Mouse (Mus musculus) lung, embryonic 14.5 days (tissue): ENCODE measurements around the gene Nudt16l1. TPM values are rescaled to one million over a fixed set of nuclear protein-coding genes. Genes with fewer than 3 reads are reported as not detected.

Source experiments
- ATAC-seq: fragments of 200-750 bp; cut with Nextera tagmentation; 2 replicates; pipeline ENCODE4 v1.8.0; 2017; ENCODE audit warnings: mild to moderate bottlenecking, moderate TSS enrichment, moderate library complexity; ENCODE audit not compliant: insufficient read depth
- DNase-seq: peaks from one replicate; pipeline ENCODE4 v3.0.0-alpha.2; 2015
- H3K27ac ChIP-seq: fragments of 300-500 bp; sonication (generic); 2 replicates; pipeline ENCODE4 v1.5.1; 2014; ENCODE audit warnings: low read depth, mild to moderate bottlenecking, moderate library complexity
- H3K27me3 ChIP-seq: fragments of 300-500 bp; sonication (generic); 2 replicates; pipeline ENCODE4 v1.6.1; 2014; ENCODE audit warnings: low read length, control low read depth; ENCODE audit not compliant: insufficient read depth
- H3K36me3 ChIP-seq: fragments of 300-500 bp; sonication (generic); 2 replicates; pipeline ENCODE4 v1.6.1; 2014; ENCODE audit warnings: control low read depth; ENCODE audit not compliant: insufficient read depth
- H3K4me1 ChIP-seq: fragments of 300-500 bp; sonication (generic); 2 replicates; pipeline ENCODE4 v1.6.1; 2014; ENCODE audit warnings: antibody characterized with exemption, control low read depth; ENCODE audit not compliant: insufficient read depth
- H3K4me2 ChIP-seq: fragments of 300-500 bp; sonication (generic); 2 replicates; pipeline ENCODE4 v1.6.1; 2014; ENCODE audit warnings: mild to moderate bottlenecking
- H3K4me3 ChIP-seq: fragments of 300-500 bp; sonication (generic); 2 replicates; pipeline ENCODE4 v1.5.1; 2014; ENCODE audit warnings: low read depth, low read length
- H3K9ac ChIP-seq: fragments of 300-500 bp; sonication (generic); 2 replicates; pipeline ENCODE4 v1.6.1; 2014
- H3K9me3 ChIP-seq: fragments of 300-500 bp; sonication (generic); 2 replicates; pipeline ENCODE4 v1.6.1; 2016; ENCODE audit warnings: low read depth, low read length, control low read depth
- CTCF ChIP-seq: IDR thresholded peaks from 2 replicates; pipeline ENCODE4 v1.5.1; 2016; ENCODE audit warnings: antibody characterized with exemption, low read depth
- WGBS: fragments of 180-500 bp; shearing (Covaris S2); extraction: QIAGEN DNeasy Blood & Tissue Kit; methylation state at CpG from one replicate; pipeline ENCODE4 v1.1.7; 2014; 5-methylcytosine and 5-hydroxymethylcytosine counted together
- polyA plus RNA-seq: library from polyadenylated mRNA; unstranded; fragments of >200 nt; fragmentation: Nextera tagmentation; extraction: Ambion mirVana; gene quantifications from 2 replicates; pipeline ENCODE4 v1.2.1, GENCODE M21; 2014

The Nudt16l1 gene
- polyA plus RNA-seq, 1 experiment from 2014 or later = 154 TPM

DNA sequence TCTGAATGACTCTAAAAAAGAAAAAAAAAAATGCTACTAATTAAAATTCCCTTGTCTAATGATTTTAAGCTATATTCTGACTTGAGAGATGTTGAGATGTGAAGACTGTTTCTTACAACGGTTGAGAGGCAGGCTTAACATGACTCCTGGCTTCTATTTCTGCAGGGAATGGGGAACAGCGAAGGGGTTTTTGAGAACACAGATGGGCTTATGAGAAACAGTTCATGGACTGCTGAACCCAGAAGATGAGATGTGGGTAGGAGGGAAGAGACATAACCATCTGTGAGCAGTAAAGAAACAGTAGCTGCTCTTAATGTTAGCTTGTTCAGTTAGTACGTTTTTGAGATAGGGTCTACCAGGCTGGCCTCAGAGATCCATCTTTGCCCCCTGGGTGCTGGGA, 18.0 kb downstream of the Nudt16l1 start:
- H3K36me3 ChIP-seq = peaks cover 64% of the 10 kb centered on the region
- no peak overlapping the region for H3K4me2 ChIP-seq
- 91% methylated on average over 3 of the region's 3 CpGs for WGBS

DNA sequence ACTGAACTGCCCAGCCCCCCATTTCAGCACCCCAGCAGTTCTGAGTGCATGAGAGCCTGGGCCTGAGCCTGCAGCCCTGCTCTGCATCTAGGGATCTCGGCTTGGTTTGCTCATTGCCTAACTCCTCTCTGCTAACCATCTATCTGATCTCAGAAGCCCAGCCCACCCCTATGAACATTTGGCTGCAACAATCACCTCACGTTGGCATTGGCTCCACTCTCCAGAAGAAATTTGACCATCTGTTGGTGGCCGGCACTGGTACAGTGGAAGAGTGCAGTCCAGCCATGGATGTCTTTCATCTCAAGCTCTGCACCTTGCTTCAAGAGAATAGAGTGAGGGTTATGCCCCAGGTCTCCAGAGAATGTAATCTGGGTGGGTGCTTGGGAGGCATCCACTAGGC, 18.9 kb downstream of the Nudt16l1 start:
- no peak overlapping the region for H3K9ac ChIP-seq
- 92% methylated on average over 3 of the region's 3 CpGs for WGBS
- no peak overlapping the region for H3K27ac ChIP-seq
- ATAC-seq = no peak
- H3K36me3 ChIP-seq = peaks cover 56% of the 10 kb centered on the region
- no peaks in the 10 kb centered on the region for H3K27me3 ChIP-seq
- TF ChIP-seq CTCF = no peak
- DNase-seq = no peak
- H3K9me3 ChIP-seq = no peaks in the 10 kb centered on the region
- no peak overlapping the region for H3K4me3 ChIP-seq
- no peaks in the 10 kb centered on the region for H3K4me1 ChIP-seq
- no peak overlapping the region for H3K4me2 ChIP-seq

More for the DNA sequence above, 18.0 kb downstream of the Nudt16l1 start:
- Histone ChIP-seq H3K9me3 (no peaks in the 10 kb centered on the region), H3K4me1 (no peaks in the 10 kb centered on the region), H3K27ac (no peak overlapping the region), H3K4me3 (no peak overlapping the region), H3K9ac (no peak overlapping the region), H3K27me3 (no peaks in the 10 kb centered on the region)
- ATAC-seq (no peak), DNase-seq (no peak)
- no peak for TF ChIP-seq CTCF

DNA sequence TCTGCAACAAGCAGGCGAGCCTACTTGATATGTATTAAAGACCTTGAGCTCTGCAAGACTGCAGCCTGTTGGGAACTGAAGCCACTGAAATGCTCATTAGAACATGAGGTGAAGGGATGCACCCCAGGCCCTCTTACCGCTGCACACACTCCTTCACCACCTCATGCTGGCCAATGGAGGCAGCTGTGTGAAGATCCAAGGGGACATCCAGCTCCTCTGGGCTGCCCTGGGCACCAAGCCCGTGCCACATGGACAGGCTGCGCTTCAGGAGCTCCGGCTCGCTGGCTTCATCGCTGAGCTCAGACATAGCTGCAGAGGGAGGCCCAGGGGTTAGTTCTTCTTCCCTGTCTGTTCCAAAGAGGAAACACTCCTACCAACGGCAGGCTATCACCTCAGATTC, 21.7 kb downstream of the Nudt16l1 start:
- Histone ChIP-seq H3K27ac (no peak overlapping the region), H3K36me3 (peaks cover 28% of the 10 kb centered on the region), H3K27me3 (no peaks in the 10 kb centered on the region), H3K9me3 (no peaks in the 10 kb centered on the region), H3K4me2 (no peak overlapping the region), H3K9ac (no peak overlapping the region), H3K4me1 (0 out of 2 replicates have a peak, but pooled peaks cover 3% of the 10 kb centered on the region), H3K4me3 (no peak overlapping the region)
- 87% methylated on average over 8 of the region's 8 CpGs for WGBS
- DNase-seq (no peak), ATAC-seq (no peak)
- no peak for TF ChIP-seq CTCF

DNA sequence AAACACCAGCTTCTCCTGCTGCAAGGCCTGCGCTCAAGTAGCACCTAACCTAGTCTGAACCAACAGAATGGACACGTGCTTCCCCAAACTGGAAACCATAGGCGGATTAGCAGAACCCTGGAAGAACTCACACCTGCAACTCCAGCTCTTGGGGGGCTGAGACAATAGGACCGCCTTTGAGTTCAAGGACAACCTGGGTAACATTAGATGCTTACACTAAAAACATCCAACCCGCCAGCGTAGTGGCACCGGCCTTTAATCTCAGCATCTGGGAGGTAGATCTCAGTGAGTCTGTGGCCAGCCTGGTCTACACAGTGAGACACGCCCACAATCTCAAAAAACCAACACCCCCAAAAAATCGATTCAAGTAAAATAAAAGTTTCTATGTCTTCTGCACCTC, 24.8 kb downstream of the Nudt16l1 start:
- DNase-seq = no peak

DNA sequence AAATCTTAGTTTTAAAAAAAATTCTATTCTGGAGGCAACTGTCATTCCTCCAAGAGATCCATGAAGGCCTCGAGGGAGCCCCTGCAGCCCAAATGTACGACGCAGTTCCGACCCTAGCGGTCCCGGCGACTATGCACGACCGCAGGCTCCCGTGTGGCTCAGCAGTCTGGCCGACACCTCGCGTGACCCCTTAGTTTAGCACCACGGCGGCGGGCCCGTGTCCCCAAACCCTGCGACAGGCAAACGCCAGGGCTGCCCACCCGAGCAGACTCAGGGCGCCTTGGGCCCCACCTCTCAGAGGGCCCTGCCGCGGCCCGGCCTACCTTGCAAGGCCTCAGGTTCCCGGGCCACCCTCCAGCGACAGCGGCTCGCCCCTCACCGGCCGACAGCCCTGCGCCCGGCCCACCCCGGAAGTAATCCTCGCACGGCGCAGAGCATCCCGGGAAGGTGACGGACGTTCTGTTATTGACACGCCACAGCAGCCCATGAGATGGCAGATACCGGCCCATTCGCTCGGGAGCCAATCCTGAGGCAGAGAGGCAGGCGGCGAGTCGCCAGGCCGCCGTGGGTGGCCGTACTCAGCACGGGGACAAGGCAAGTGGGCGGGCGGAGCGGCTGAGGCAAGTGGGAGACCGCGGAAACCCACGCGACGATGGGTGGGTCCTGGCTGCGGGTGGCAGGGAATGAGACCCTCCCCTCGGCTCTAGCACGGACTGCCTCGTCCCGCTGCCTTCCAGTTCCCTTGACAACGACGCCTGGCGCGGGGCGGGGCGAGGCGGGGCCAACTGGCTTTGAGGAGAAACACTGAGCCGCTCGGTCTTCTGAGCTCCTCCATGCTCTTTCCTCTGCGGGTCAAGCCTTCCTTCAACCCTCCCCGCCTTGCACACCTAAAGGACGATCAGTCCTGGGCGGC, 25.5 kb downstream of the Nudt16l1 start, which contains the start of gene Anks3:
Gene Anks3 (minus strand): TSS at position 409 of the 913 bp plus-strand sequence.
- Histone ChIP-seq H3K27me3 (no peaks in the 10 kb centered on the region), H3K4me3 (peak within 1 kb of the TSS; percentile 76), H3K9me3 (no peaks in the 10 kb centered on the region), H3K4me1 (0 out of 2 replicates have a peak, but pooled peaks cover 3% of the 10 kb centered on the region), H3K36me3 (peaks cover 5% of the 10 kb centered on the region; the same call in 1 of the 2 replicates), H3K9ac (peak within 1 kb of the TSS; percentile 68), H3K27ac (peak within 1 kb of the TSS; percentile 72), H3K4me2 (peak within 1 kb of the TSS; percentile 87)
- ATAC-seq (peak; percentile 99), DNase-seq (peak; percentile 97)
- WGBS = under 1% methylated on average over 76 of the region's 76 CpGs
- TF ChIP-seq CTCF = no peak

More for the DNA sequence above, 24.8 kb downstream of the Nudt16l1 start:
- Histone ChIP-seq H3K36me3 (peaks cover 5% of the 10 kb centered on the region; the same call in 1 of the 2 replicates), H3K27me3 (no peaks in the 10 kb centered on the region), H3K4me1 (0 out of 2 replicates have a peak, but pooled peaks cover 3% of the 10 kb centered on the region), H3K9ac (peak overlapping the region; percentile 68), H3K9me3 (no peaks in the 10 kb centered on the region), H3K27ac (no peak overlapping the region; the same call in 1 of the 2 replicates), H3K4me3 (peak overlapping the region; percentile 76), H3K4me2 (peak overlapping the region; percentile 87)
- 31% methylated on average over 9 of the region's 9 CpGs for WGBS
- no peak for ATAC-seq
- no peak for TF ChIP-seq CTCF

DNA sequence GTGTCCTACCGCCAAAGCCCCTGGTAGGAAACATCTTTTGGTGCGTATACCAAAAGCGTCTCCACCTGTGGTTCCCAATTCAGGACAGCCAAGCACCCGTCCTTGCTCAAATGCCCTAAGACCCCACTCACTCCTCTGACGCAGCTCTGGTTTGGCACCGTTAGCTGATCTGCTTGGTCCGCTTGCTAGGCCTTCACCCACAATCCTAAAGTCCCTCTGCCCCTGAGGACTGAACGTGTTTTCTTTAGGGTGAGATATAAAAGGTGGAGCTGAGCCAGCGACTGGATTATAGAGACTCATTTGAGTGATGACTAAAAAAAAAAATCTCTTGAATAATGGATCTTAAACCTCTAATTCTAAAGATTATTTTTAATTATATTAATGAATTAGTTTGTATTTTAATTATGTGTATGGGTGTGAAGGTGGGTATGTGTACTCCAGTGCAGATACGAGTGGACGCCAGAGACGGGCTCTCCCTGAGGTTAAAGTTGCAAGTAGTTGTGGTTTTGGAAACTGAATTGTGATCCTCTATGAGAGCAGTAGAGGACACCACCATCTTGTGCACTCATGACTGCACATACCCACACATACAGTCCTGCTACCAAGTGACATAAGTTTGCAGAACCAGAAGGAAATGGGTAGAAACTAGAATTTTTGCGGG, 26.3 kb downstream of the Nudt16l1 start:
- H3K9ac ChIP-seq = peak overlapping the region; percentile 68
- no peaks in the 10 kb centered on the region for H3K27me3 ChIP-seq
- no peak overlapping the region; the same call in 1 of the 2 replicates for H3K27ac ChIP-seq
- H3K36me3 ChIP-seq = peaks cover 5% of the 10 kb centered on the region; the same call in 1 of the 2 replicates
- H3K4me3 ChIP-seq = peak overlapping the region; percentile 76
- H3K4me1 ChIP-seq = 0 out of 2 replicates have a peak, but pooled peaks cover 3% of the 10 kb centered on the region
- H3K9me3 ChIP-seq = no peaks in the 10 kb centered on the region
- ATAC-seq (peak; percentile 18; the same call in 1 of the 2 replicates), DNase-seq (peak; percentile 9)
- H3K4me2 ChIP-seq = peak overlapping the region; percentile 87
- no peak for TF ChIP-seq CTCF
- WGBS = 20% methylated on average over 13 of the region's 13 CpGs
